Mouse (Mus musculus): ENCODE measurements around the gene Nos1.
A peak's percentile ranks its signal among the peaks of the same experiment; 100 is the strongest.

Gene Nos1

GRCm38 (mm10) chr5:117953893-117954292 lies 173.1 kb downstream of the Nos1 start:
- DNase-seq (ENCODE audit: extremely low read depth, low read depth, low spot score) = no peak

DNA sequence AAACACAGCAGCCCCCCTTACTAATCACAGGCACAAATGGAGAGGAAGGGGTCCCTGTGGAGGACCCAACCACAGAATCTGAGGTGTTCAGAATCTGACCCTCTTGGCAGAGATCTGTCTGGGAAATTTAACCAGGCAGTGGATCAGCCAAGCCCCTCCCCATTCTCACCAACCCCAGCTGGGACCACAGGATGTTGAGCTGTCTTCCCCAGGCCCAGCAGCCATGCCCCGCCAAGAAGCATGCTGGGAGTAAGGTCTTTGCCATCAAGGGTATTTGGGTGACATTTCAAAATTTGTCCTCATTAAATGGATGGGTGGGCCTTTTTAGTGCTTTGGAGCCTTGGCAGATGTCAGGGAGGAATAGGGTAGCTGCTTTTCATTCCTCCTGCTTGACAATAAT lies 173.6 kb downstream of the Nos1 start:
- no peak for DNase-seq (ENCODE audit: extremely low read depth, low read depth, low spot score)

GRCm38 (mm10) chr5:117955675-117956420 lies 175.0 kb downstream of the Nos1 start:
- no peak for DNase-seq (ENCODE audit: extremely low read depth, low read depth, low spot score)

DNA sequence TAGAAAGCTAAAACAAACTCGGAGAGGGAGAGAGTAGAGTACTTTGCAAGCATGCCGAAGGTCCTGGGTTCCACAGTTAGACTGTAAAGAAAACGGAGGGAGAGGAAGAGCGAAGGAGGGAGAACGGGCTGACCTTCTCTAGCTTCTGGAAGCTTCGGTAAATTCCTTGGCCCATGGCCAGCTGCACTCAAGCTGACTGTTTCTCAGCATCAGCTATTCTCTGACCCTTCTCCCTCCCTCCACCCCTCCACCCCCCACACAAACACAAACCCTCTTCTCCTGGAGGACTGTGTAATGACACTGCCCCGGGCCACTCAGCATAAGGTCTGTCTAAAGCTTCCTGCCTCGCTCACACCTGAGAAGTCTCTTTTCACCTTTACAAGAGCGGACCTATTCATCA lies 183.9 kb downstream of the Nos1 start:
- no peak for DNase-seq (ENCODE audit: extremely low read depth, low read depth, low spot score)

DNA sequence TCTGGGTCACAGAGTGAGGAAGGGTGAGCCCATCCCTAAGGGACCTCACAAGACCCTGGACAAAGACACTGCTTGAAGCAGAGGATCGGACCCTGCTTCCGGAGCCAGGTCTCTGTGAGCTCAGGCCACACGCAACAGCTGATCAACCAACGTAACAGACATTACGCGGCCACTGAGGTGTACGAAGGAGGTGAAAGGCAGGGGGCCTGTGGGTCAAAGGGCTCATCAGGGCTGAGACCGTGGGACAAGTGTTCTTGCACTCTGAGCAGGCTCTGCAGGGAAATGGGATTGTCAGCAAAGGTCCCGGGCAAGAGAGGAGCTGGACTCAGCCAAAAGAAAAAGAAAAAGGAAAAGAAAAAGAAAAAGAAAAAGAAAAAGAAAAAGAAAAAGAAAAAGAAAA lies 186.1 kb downstream of the Nos1 start:
- DNase-seq (ENCODE audit: extremely low read depth, low read depth, low spot score) = no peak

DNA sequence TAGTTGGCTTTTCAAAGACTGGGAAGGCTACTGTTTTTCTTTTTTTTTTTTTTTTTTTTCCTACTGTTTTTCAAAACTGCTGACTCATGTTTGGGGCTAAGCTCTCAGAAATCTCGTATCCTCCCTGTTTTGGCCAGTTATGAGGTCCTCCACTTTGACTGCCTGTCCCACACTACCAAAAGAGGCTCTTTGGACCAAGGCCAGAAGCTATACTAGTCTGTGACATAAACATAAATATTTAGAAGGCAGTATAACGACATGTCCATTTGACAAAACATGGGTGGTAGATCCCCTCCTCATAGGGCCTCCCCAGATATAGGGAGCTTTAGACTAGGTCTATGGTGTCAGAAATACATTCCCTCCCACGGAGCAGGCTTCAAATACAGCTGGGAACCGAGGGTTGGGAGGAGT lies 186.8 kb downstream of the Nos1 start:
- DNase-seq (ENCODE audit: extremely low read depth, low read depth, low spot score) = no peak

DNA sequence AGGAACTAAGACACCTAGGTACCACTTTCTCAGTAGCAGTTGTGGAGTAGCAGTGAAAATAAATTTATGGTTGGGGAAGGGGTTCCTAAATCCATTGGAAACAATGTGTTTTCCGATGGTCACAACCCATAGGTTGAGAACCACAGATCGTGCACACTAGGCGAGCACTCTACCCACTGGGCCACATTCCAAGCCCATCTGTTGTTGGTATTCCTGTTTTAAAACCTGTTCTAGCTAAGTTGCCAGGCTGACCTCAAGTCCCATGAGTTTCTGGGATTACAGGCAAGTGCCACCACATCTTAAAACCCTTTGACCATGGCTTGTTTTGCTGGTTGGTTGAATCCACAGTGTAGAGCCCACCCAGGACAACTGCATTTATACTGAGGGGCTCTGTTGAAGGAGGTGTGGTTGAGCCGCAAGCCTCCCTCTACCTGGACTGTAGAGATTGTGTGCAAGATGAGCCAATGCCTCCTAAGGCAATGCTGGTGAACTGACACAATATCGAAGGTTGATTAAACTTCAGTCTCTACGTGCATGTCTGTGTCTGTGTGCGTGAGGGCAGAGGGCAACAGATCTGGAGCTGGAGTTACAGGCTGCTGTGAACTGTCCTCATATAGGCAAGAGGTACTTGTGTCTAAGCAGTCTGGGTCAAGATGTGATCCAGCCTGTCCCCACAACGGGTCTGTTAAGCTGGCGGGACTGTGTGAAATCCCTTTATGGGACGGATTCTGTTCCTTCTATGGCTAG lies 189.0 kb downstream of the Nos1 start:
- no peak for DNase-seq (ENCODE audit: extremely low read depth, low read depth, low spot score)

GRCm38 (mm10) chr5:117976263-117976656 lies 195.4 kb downstream of the Nos1 start:
- no peak for DNase-seq (ENCODE audit: extremely low read depth, low read depth, low spot score)

GRCm38 (mm10) chr5:117976657-117977500 lies 196.0 kb downstream of the Nos1 start, which contains the start of gene Fbxo21:
Gene Fbxo21, plus strand, starts transcription at chr5:117976730.
- no peak for DNase-seq (ENCODE audit: extremely low read depth, low read depth, low spot score)

DNA sequence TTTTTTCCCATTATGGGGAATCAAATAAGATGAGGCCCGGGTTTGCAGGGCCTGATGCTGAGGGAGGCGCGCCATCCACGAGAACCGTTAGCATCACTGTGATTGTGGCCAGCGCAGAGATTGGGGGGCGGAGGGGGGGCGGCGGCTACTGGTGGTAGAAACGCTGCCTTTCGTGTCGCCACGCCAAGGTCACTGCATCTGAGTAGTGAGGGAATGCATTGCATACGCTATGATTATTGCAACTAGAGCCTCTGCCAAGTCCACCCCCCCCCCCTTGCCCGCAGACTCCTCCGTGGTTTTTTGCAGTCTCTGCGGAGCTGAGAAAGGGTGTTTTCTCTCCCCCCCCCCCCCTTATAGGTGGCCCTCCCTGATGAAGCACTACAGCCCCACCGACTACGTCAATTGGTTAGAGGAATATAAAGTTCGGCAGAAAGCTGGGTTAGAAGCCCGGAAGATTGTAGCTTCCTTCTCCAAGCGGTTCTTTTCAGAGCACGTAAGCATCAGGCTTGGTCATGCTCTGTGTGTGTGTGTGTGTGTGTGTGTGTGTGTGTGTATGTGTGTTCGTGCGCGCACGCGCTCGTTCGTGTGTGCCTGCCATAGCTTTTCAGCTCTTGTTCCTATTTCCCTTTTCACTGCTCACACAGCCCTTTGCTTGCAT lies 196.8 kb downstream of the Nos1 start:
- DNase-seq (ENCODE audit: extremely low read depth, low read depth, low spot score) = no peak

DNA sequence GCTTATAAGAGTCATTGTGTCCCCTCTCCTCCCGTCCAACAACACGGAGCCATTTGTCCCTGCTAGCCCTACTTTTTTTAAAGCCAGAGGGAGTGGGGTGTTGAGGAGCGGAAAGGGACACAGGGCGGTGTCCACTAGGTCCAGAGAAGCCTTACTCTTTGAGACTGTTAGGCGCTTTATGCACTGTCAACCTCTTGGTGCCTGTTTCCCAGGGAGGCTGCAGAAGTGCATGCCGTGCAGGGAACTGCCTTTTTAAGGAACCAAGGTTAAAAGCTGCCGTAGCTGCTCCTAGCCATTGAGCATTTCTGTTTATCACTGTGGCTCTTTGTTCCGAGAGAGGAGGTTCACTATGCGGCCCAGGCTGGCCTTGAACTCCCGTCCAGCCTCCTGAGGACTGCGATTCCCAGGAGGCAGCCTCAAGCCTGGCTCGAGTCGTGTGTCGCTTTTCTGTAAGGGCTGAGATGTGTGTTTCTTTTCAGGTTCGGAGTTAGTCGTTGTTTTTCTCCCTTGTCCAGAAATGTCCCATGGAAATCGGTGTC lies 197.4 kb downstream of the Nos1 start:
- no peak for DNase-seq (ENCODE audit: extremely low read depth, low read depth, low spot score)

DNA sequence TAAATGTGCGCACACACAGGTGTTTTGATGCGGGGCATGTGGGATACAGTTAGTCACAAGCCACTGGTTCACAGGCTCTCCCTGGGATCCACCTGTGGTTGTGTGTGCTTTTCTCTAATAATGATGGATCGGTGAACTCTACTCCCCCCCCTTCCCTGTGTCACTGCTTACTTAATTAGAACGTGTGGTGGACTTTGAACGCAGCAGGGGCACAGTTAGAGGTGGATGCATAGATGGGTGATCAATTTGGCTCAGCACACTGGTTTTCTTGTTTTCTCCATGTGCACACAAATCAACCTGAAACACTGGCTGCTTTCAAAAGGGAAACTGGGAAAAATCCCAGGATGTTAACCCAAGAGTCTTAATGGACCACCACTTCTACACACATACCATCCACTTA lies 198.2 kb downstream of the Nos1 start:
- no peak for DNase-seq (ENCODE audit: extremely low read depth, low read depth, low spot score)

DNA sequence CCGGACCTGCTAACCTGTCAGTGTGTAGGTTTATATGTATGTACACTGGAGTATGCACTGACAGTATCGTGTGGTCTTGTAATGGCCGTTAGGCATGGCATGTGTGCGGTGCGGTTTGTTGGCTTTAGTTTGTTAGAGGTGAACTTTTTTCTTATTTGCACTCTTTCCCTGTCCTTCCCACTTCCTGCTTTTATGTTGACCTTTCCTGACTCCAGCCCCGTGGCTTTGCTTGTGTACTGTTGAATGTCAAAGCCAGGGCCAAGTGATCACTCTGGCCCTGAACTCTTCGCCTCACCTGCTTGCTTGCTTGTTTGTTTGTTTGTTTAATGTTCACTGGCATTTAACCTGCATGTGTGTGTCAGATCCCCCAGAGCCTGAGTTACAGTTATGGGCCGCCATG lies 200.1 kb downstream of the Nos1 start:
- DNase-seq (ENCODE audit: extremely low read depth, low read depth, low spot score) = no peak

GRCm38 (mm10) chr5:117981943-117982342 lies 201.1 kb downstream of the Nos1 start:
- DNase-seq (ENCODE audit: extremely low read depth, low read depth, low spot score) = no peak

- DNase-seq (ENCODE audit: extremely low read depth, low read depth, low spot score) = no peak
These were observed 205.5 kb downstream of the Nos1 start for GRCm38 (mm10) chr5:117986327-117986726.

DNA sequence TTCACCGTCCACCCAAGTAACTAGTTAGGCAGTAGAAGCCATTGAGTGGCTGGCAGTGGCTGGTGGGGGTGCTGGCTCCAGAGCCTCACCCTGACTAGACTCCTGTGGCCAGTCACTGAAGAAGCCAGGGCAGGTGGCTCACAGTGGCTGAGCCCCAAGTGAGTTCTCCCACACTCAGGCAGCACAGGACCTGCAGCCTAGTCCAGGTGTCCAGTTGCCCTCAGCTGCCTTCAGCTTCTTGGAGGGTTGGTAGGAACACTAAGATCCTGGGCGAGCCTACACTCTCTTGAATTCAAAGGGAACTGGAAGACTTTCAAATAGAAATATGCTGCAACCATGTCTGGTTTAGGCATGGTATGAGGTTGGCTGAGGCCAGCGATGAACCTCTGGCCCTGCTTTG lies 207.1 kb downstream of the Nos1 start:
- no peak for DNase-seq (ENCODE audit: extremely low read depth, low read depth, low spot score)

DNA sequence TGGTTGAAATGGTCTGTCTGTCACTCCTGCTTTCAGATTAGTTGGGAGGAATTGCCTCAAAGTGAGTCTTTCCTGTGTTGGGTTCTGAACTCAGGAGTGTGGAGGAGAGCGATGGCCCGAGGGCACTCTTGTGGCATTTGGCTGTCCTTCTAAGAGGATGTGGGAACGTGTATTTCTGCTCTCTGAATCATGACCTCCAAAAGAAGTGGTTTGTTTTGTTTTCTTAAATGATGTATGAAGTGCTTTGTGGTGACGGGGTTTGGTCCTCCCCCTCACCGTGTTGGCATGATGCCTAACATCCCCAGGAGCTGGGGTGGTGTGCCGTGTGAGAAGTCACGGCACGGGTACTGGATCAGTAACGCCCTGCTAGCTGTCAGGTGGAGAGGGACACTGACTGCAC lies 207.5 kb downstream of the Nos1 start:
- DNase-seq (ENCODE audit: extremely low read depth, low read depth, low spot score) = no peak

DNA sequence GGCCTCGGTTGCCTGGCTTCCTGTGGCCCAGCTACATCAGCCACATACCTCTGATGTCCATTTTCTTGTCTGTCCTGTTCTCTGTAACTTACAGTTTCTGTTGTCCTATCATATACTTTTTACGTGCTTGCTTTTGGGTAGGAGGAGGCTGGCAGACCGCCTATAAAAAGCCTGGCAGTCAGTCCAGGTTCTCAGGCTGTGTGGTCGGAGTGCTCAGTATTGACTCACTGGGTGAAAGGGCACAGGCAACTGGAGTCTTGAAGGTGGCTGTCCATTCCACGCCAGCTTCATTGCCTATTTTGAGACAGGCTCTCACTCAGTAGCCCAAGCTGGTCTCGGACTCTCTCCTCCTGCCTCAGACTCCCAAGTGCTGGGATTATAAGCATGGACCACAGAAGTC lies 208.9 kb downstream of the Nos1 start:
- peak; percentile 65 for DNase-seq (ENCODE audit: extremely low read depth, low read depth, low spot score)

DNA sequence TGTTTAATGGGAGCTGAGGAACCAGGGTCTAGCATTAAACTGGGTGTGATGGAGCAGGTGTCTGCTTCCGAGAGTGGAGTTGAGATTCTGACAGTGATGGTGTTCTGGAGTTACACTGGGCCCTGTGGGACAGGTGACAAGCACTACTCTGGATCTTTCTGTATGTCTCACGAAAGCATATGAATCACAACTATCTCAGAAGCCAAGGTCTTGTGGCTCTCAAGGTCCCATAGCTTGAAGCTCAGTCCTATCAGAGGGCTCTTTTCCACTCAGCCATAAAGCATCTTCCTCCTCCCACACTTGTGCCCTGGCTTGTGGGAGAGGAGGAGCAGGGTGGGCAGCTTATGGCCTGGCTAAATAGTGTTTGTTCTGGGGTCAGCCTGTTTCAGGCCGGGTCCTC lies 210.1 kb downstream of the Nos1 start:
- no peak for DNase-seq (ENCODE audit: extremely low read depth, low read depth, low spot score)

GRCm38 (mm10) chr5:117993550-117993949 lies 212.7 kb downstream of the Nos1 start:
- DNase-seq (ENCODE audit: extremely low read depth, low read depth, low spot score) = no peak

DNA sequence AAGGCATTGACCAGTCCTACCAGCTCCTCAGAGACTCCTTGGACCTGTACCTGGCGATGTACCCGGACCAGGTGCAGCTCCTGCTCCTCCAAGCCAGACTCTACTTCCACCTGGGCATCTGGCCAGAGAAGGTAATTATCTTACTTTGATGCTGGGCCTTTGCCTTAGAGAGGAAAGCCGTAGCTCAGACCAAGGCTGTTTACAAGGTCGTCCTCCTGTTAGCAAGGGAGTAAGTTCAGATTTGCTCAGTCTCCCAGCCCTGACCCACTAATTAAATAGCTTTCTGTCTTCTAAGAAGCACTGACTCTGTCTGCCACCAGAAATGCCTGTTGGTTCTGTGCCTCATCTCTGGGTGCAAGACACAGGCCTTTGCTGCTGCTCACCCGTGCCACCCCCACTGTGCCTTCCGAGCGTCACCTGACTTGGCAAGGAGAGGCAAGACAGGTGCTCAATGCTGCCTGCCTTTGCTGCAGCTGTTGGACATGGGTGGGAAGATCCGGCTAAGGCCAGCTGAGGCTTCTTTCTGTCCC lies 214.6 kb downstream of the Nos1 start:
- DNase-seq (ENCODE audit: extremely low read depth, low read depth, low spot score) = no peak
